In the genomic region with DNA sequence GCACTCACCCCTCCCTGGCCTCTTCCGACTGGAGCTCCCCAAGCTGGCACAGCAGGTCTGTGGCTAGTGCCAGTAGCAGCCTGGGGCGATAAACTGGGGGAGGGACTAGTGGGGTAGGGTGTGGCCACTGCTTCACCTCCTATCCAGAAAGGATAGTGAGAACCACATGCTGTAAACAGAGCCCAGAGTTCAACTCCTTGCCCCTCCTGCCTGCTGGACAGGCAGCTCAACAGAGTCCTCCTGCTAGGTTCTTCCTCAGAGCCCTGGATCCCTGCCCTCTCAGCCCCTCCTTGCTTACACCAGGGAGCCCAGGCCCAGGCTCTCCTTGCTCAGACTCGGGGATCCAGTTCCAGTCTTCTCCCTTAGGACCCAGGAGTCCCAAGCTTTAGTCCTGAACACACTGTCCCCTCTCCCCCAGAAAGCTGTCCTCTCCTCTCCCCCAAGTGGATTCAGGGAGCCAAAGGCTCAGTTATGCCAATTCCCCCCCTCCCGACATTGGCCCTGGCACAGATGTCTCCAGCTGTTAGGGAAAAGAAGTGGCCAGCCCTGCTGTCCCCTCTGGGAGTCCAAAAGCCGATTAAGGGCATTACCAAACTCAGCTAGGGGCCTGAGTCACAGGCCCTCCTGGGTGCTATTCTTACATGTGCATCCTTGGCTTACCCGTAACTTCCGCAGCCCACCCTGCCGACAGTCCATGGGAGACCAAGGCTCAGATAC, we compare ENCODE assay signal across 9 mouse cellular contexts. TPM values are rescaled to one million over a fixed set of nuclear protein-coding genes. Genes with fewer than 3 reads are reported as not detected.
A peak's percentile ranks its signal among the peaks of the same experiment; 100 is the strongest.
DNase-seq lines count a peak whose midpoint lies in the region; ATAC-seq and TF ChIP-seq lines count a peak whose summit lies in the region.
"Had no signal": no experiment of that assay in that cellular context is flagged by ENCODE, and none has a peak within 500 bp of the region (broad histone marks: within the 10 kb centered on the region; RNA-seq: fewer than 3 reads in every experiment).

No protein-coding gene starts in this region.

- TF ChIP-seq POLR2A in lung, adult 2 months (IDR thresholded peaks at IDR 0.05; ENCODE audit: borderline replicate concordance, extremely low read depth, low read depth, low read length), result peak; percentile 46; the same call in 1 of the 2 replicates

- no peak overlapping the region for H3K4me3 ChIP-seq in forebrain, postnatal 0 days (ENCODE audit: low read depth, low read length)
- H3K4me3 ChIP-seq in forebrain, embryonic 16.5 days (replicated peaks; ENCODE audit: low read length), result no peak overlapping the region
- peak overlapping the region; percentile 3 for H3K4me3 ChIP-seq in erythroblast, embryonic 14.5 days (replicated peaks)
- no peak overlapping the region for H3K4me3 ChIP-seq in hindbrain, postnatal 0 days (ENCODE audit: low read length)
- peak overlapping the region; percentile 4 for H3K4me3 ChIP-seq in lung, adult 2 months (replicated peaks; ENCODE audit: extremely low read depth, low read depth, low read length)

- 0 out of 2 replicates have a peak, but pooled peaks have one; percentile 8 for ATAC-seq in forebrain, postnatal 0 days
- ATAC-seq in forebrain, embryonic 16.5 days, result no peak
- ATAC-seq in hindbrain, postnatal 0 days, result no peak

- DNase-seq in forebrain, postnatal 0 days, result no peak
- DNase-seq in MEL-GATA-1-ER (ENCODE audit: extremely low read depth, low read depth), result peak; percentile 70
- DNase-seq in hindbrain, postnatal 0 days (ENCODE audit: low spot score), result no peak
- no peak for DNase-seq in lung, adult 2 months
- DNase-seq in embryo, embryonic 10 days (ENCODE audit: low spot score), result no peak
- DNase-seq in B cell, adult 2 months, result no peak

- no peak overlapping the region for H3K4me2 ChIP-seq in forebrain, postnatal 0 days (ENCODE audit: low read depth)
- no peak overlapping the region for H3K4me2 ChIP-seq in forebrain, embryonic 16.5 days (ENCODE audit: low read length)
- H3K4me2 ChIP-seq in hindbrain, postnatal 0 days (ENCODE audit: low read depth, low read length), result no peak overlapping the region

- H3K9ac ChIP-seq in forebrain, postnatal 0 days, result no peak overlapping the region
- no peak overlapping the region for H3K9ac ChIP-seq in forebrain, embryonic 16.5 days (replicated peaks; ENCODE audit: low read depth, low read length)
- no peak overlapping the region for H3K9ac ChIP-seq in hindbrain, postnatal 0 days (replicated peaks; ENCODE audit: low read length)

- H3K9me3 ChIP-seq in forebrain, postnatal 0 days (ENCODE audit: low read length), result no peaks in the 10 kb centered on the region
- H3K9me3 ChIP-seq in forebrain, embryonic 16.5 days (ENCODE audit: control insufficient read depth, low read length), result no peaks in the 10 kb centered on the region
- H3K9me3 ChIP-seq in erythroblast, embryonic 14.5 days (ENCODE audit: control insufficient read depth, low read length), result no peaks in the 10 kb centered on the region
- H3K9me3 ChIP-seq in hindbrain, postnatal 0 days (ENCODE audit: low read length), result no peaks in the 10 kb centered on the region

- peaks cover 28% of the 10 kb centered on the region for H3K4me1 ChIP-seq in forebrain, postnatal 0 days (ENCODE audit: insufficient read depth)
- peaks cover 35% of the 10 kb centered on the region for H3K4me1 ChIP-seq in forebrain, embryonic 16.5 days (replicated peaks; ENCODE audit: control insufficient read depth, insufficient read depth, low read length)
- H3K4me1 ChIP-seq in erythroblast, embryonic 14.5 days (ENCODE audit: control insufficient read depth), result peaks cover 71% of the 10 kb centered on the region
- peaks cover 26% of the 10 kb centered on the region for H3K4me1 ChIP-seq in hindbrain, postnatal 0 days (ENCODE audit: insufficient read depth, low read length)
- H3K4me1 ChIP-seq in lung, adult 2 months (ENCODE audit: control insufficient read depth, insufficient read depth, low read length), result peaks cover 36% of the 10 kb centered on the region

- 46% methylated on average over 8 of the region's 8 CpGs for WGBS in forebrain, postnatal 0 days
- WGBS in forebrain, embryonic 16.5 days, result 38% methylated on average over 8 of the region's 8 CpGs
- 38% methylated on average over 8 of the region's 8 CpGs for WGBS in hindbrain, postnatal 0 days
- 34% methylated on average over 8 of the region's 8 CpGs for WGBS in lung, adult 2 months

- no peak for TF ChIP-seq CTCF in forebrain, postnatal 0 days (IDR thresholded peaks at IDR 0.05; ENCODE audit: low read depth)
- TF ChIP-seq CTCF in hindbrain, postnatal 0 days (IDR thresholded peaks at IDR 0.05; ENCODE audit: low read depth), result no peak
- TF ChIP-seq CTCF in lung, adult 2 months (IDR thresholded peaks at IDR 0.05; ENCODE audit: insufficient read depth, low read length), result no peak

- no peaks in the 10 kb centered on the region for H3K27me3 ChIP-seq in forebrain, postnatal 0 days (ENCODE audit: insufficient read depth, low read length)
- no peaks in the 10 kb centered on the region for H3K27me3 ChIP-seq in forebrain, embryonic 16.5 days (replicated peaks; ENCODE audit: control insufficient read depth, insufficient read depth, low read length)
- peaks cover 15% of the 10 kb centered on the region for H3K27me3 ChIP-seq in erythroblast, embryonic 14.5 days (ENCODE audit: control insufficient read depth)
- no peaks in the 10 kb centered on the region for H3K27me3 ChIP-seq in hindbrain, postnatal 0 days (ENCODE audit: insufficient read depth, low read length)

- peaks cover 28% of the 10 kb centered on the region for H3K36me3 ChIP-seq in forebrain, postnatal 0 days (ENCODE audit: insufficient read depth)
- peaks cover 11% of the 10 kb centered on the region; the same call in 1 of the 2 replicates for H3K36me3 ChIP-seq in forebrain, embryonic 16.5 days (ENCODE audit: control insufficient read depth, insufficient read depth)
- peaks cover 14% of the 10 kb centered on the region for H3K36me3 ChIP-seq in erythroblast, embryonic 14.5 days (ENCODE audit: control insufficient read depth)
- H3K36me3 ChIP-seq in hindbrain, postnatal 0 days (ENCODE audit: insufficient read depth, low read length), result peaks cover 16% of the 10 kb centered on the region

- no peak overlapping the region for H3K27ac ChIP-seq in forebrain, postnatal 0 days (ENCODE audit: low read depth, low read length)
- H3K27ac ChIP-seq in forebrain, embryonic 16.5 days (ENCODE audit: low read length), result no peak overlapping the region
- H3K27ac ChIP-seq in hindbrain, postnatal 0 days, result 0 out of 2 replicates have a peak overlapping the region, but pooled peaks have one; percentile 28
- H3K27ac ChIP-seq: macrophage had no signal

RNA-seq across cellular contexts. Expression of a gene that starts 8.3 kb away (rescaled TPM):
- 8.8 and 14.8 TPM in 2 replicates for total RNA-seq in forebrain, postnatal 0 days (2014; rRNA removed)
- 6.7 and 8.0 TPM in 2 replicates for polyA plus RNA-seq in forebrain, postnatal 0 days (2015; fragmentation: Nextera tagmentation; extraction: Ambion mirVana)
- polyA plus RNA-seq in forebrain, embryonic 16.5 days (2015; fragmentation: Nextera tagmentation; extraction: Ambion mirVana), result 17.7 and 18.5 TPM in 2 replicates
- polyA plus RNA-seq in erythroblast, embryonic 14.5 days (2012), result 0.22 and 0.32 TPM in 2 replicates
- 9.6 and 18.7 TPM in 2 replicates for total RNA-seq in hindbrain, postnatal 0 days (2014; rRNA removed)
- polyA plus RNA-seq in hindbrain, postnatal 0 days (2015; fragmentation: Nextera tagmentation; extraction: Ambion mirVana), result 7.8 and 9.1 TPM in 2 replicates
- polyA plus RNA-seq in lung, adult 2 months (2012; rRNA removed), result 90.2 and 103 TPM in 2 replicates

RNA-seq across cellular contexts. Expression of a gene that starts 20.7 kb away (rescaled TPM):
- not detected in 2 replicates for total RNA-seq in forebrain, postnatal 0 days (2014; rRNA removed)
- not detected in 2 replicates for polyA plus RNA-seq in forebrain, postnatal 0 days (2015; fragmentation: Nextera tagmentation; extraction: Ambion mirVana)
- 0.50 TPM in 1 of 2 replicates, not detected in the other for polyA plus RNA-seq in forebrain, embryonic 16.5 days (2015; fragmentation: Nextera tagmentation; extraction: Ambion mirVana)
- not detected in 2 replicates for polyA plus RNA-seq in erythroblast, embryonic 14.5 days (2012)
- total RNA-seq in hindbrain, postnatal 0 days (2014; rRNA removed), result not detected in 2 replicates
- polyA plus RNA-seq in hindbrain, postnatal 0 days (2015; fragmentation: Nextera tagmentation; extraction: Ambion mirVana), result 0.30 and 0.89 TPM in 2 replicates
- polyA plus RNA-seq in lung, adult 2 months (2012; rRNA removed), result 0.53 and 1,347 TPM in 2 replicates
- polyA plus RNA-seq: macrophage had no signal

RNA-seq across cellular contexts. Expression of a gene that starts 22.5 kb away (rescaled TPM):
- not detected in 2 replicates for total RNA-seq in forebrain, postnatal 0 days (2014; rRNA removed)
- polyA plus RNA-seq in forebrain, postnatal 0 days (2015; fragmentation: Nextera tagmentation; extraction: Ambion mirVana), result 0.35 TPM in 1 of 2 replicates, not detected in the other
- polyA plus RNA-seq in forebrain, embryonic 16.5 days (2015; fragmentation: Nextera tagmentation; extraction: Ambion mirVana), result 0.34 and 0.96 TPM in 2 replicates
- polyA plus RNA-seq in erythroblast, embryonic 14.5 days (2012), result not detected in 2 replicates
- not detected in 2 replicates for total RNA-seq in hindbrain, postnatal 0 days (2014; rRNA removed)
- 0.66 and 0.82 TPM in 2 replicates for polyA plus RNA-seq in hindbrain, postnatal 0 days (2015; fragmentation: Nextera tagmentation; extraction: Ambion mirVana)
- polyA plus RNA-seq in lung, adult 2 months (2012; rRNA removed), result 41.1 and 48.0 TPM in 2 replicates
- polyA plus RNA-seq: macrophage had no signal

Comparison
In these comparisons a context has a peak if more than half of its experiments do, and no peak if none do; other contexts are left out.
1. H3K4me3 ChIP-seq: peak in erythroblast, embryonic 14.5 days (single experiment) and lung, adult 2 months (single experiment); none in forebrain, postnatal 0 days (single experiment), forebrain, embryonic 16.5 days (single experiment) and hindbrain, postnatal 0 days (single experiment).
2. RNA of a gene that starts 22.5 kb away (polyA plus RNA-seq): 41.1 to 48.0 TPM in lung, adult 2 months; 0.34 to 0.96 TPM in forebrain, embryonic 16.5 days, 0.66 to 0.82 TPM in hindbrain, postnatal 0 days, 0.35 TPM in forebrain, postnatal 0 days and not detected in erythroblast, embryonic 14.5 days; every median in the first group is over 10 times any median in the second.